Mouse (Mus musculus): ENCODE results near the gene Fcgr4. TPM values are rescaled to one million over a fixed set of nuclear protein-coding genes. Genes with fewer than 3 reads are reported as not detected.
A peak's percentile ranks its signal among the peaks of the same experiment; 100 is the strongest.

Fcgr4 gene
- total and polyA plus RNA-seq, 2 experiments from 2014 or later = 0.23 to 0.60 TPM

- Histone ChIP-seq H3K4me2 (ENCODE audit: low read depth, low read length) (peak overlapping the region; percentile 64), H3K4me3 (ENCODE audit: low read depth, low read length) (peak overlapping the region; percentile 64), H3K27ac (ENCODE audit: low read depth) (peak overlapping the region; percentile 81), H3K4me1 (ENCODE audit: control insufficient read depth, insufficient read depth) (no peaks in the 10 kb centered on the region), H3K9me3 (replicated peaks; ENCODE audit: control insufficient read depth, low read length) (no peaks in the 10 kb centered on the region), H3K36me3 (replicated peaks; ENCODE audit: control insufficient read depth, insufficient read depth, low read length) (no peaks in the 10 kb centered on the region), H3K27me3 (ENCODE audit: control insufficient read depth, insufficient read depth, low read length) (no peaks in the 10 kb centered on the region), H3K9ac (replicated peaks; ENCODE audit: low read depth, low read length) (peak overlapping the region; percentile 46)
- DNase-seq (ENCODE audit: low spot score) = peak; percentile 86
- 0 out of 2 replicates have a peak, but pooled peaks have one; percentile 7 for TF ChIP-seq CTCF (IDR thresholded peaks at IDR 0.05; ENCODE audit: low read depth)
- TF ChIP-seq EP300 (IDR thresholded peaks at IDR 0.05; ENCODE audit: low read depth) = no peak
- whole genome bisulfite sequencing = under 1% methylated on average over 33 of the region's 33 CpGs
- ATAC-seq (ENCODE audit: insufficient read depth, low read depth) = peak; percentile 93
These were observed 25.8 kb downstream of the Fcgr4 start for GRCm38 (mm10) chr1:171044365-171045078.

DNA sequence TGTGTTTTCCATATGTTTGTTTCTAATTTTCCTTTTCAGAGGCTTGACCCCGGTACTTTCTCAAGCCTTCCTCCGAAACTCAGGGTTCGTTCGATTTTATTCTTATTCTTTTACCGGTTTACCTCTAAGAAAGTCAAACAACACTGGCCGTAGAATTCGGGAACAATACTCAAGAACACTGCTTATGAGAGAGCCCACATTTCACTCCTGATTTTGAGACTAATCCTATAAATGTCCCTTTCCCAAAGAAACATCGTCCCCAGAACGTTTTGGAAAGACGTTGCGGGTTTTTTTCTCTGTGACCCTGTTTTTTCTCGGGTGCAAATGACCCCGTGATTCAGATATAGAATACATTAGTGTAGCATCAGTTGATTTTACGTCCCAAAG lies 26.4 kb downstream of the Fcgr4 start:
- Histone ChIP-seq H3K27me3 (ENCODE audit: control insufficient read depth, insufficient read depth, low read length) (no peaks in the 10 kb centered on the region), H3K27ac (ENCODE audit: low read depth) (peak overlapping the region; percentile 81; the same call in 1 of the 2 replicates), H3K4me3 (ENCODE audit: low read depth, low read length) (peak overlapping the region; percentile 64), H3K4me2 (ENCODE audit: low read depth, low read length) (peak overlapping the region; percentile 64), H3K4me1 (ENCODE audit: control insufficient read depth, insufficient read depth) (no peaks in the 10 kb centered on the region), H3K9me3 (replicated peaks; ENCODE audit: control insufficient read depth, low read length) (no peaks in the 10 kb centered on the region), H3K9ac (replicated peaks; ENCODE audit: low read depth, low read length) (0 out of 2 replicates have a peak overlapping the region, but pooled peaks have one; percentile 20), H3K36me3 (replicated peaks; ENCODE audit: control insufficient read depth, insufficient read depth, low read length) (no peaks in the 10 kb centered on the region)
- 8% methylated on average over 14 of the region's 14 CpGs for WGBS
- DNase-seq (ENCODE audit: low spot score) (no peak), ATAC-seq (ENCODE audit: insufficient read depth, low read depth) (no peak)
- no peak for TF ChIP-seq EP300 (IDR thresholded peaks at IDR 0.05; ENCODE audit: low read depth)
- TF ChIP-seq CTCF (IDR thresholded peaks at IDR 0.05; ENCODE audit: low read depth) = no peak

GRCm38 (mm10) chr1:171046501-171046900 lies 27.8 kb downstream of the Fcgr4 start:
- DNase-seq (ENCODE audit: low spot score) = no peak
- Histone ChIP-seq H3K9ac (replicated peaks; ENCODE audit: low read depth, low read length) (no peak overlapping the region), H3K4me1 (ENCODE audit: control insufficient read depth, insufficient read depth) (no peaks in the 10 kb centered on the region), H3K4me3 (ENCODE audit: low read depth, low read length) (no peak overlapping the region), H3K27ac (ENCODE audit: low read depth) (no peak overlapping the region), H3K36me3 (replicated peaks; ENCODE audit: control insufficient read depth, insufficient read depth, low read length) (no peaks in the 10 kb centered on the region), H3K9me3 (replicated peaks; ENCODE audit: control insufficient read depth, low read length) (no peaks in the 10 kb centered on the region), H3K4me2 (ENCODE audit: low read depth, low read length) (no peak overlapping the region), H3K27me3 (ENCODE audit: control insufficient read depth, insufficient read depth, low read length) (no peaks in the 10 kb centered on the region)
- WGBS = 83% methylated on average over 3 of the region's 3 CpGs
- no peak for ATAC-seq (ENCODE audit: insufficient read depth, low read depth)
- TF ChIP-seq EP300 (IDR thresholded peaks at IDR 0.05; ENCODE audit: low read depth) = no peak
- no peak for TF ChIP-seq CTCF (IDR thresholded peaks at IDR 0.05; ENCODE audit: low read depth)

GRCm38 (mm10) chr1:171049263-171049662 lies 30.5 kb downstream of the Fcgr4 start:
- H3K9ac ChIP-seq (replicated peaks; ENCODE audit: low read depth, low read length) = no peak overlapping the region
- H3K4me3 ChIP-seq (ENCODE audit: low read depth, low read length) = no peak overlapping the region
- no peak for TF ChIP-seq CTCF (IDR thresholded peaks at IDR 0.05; ENCODE audit: low read depth)
- 58% methylated on average over 10 of the region's 10 CpGs for WGBS
- H3K4me2 ChIP-seq (ENCODE audit: low read depth, low read length) = no peak overlapping the region
- no peak overlapping the region for H3K27ac ChIP-seq (ENCODE audit: low read depth)
- no peak for DNase-seq (ENCODE audit: low spot score)
- H3K27me3 ChIP-seq (ENCODE audit: control insufficient read depth, insufficient read depth, low read length) = no peaks in the 10 kb centered on the region
- no peak for ATAC-seq (ENCODE audit: insufficient read depth, low read depth)
- H3K9me3 ChIP-seq (replicated peaks; ENCODE audit: control insufficient read depth, low read length) = no peaks in the 10 kb centered on the region
- no peaks in the 10 kb centered on the region for H3K4me1 ChIP-seq (ENCODE audit: control insufficient read depth, insufficient read depth)
- no peaks in the 10 kb centered on the region for H3K36me3 ChIP-seq (replicated peaks; ENCODE audit: control insufficient read depth, insufficient read depth, low read length)

GRCm38 (mm10) chr1:171050774-171051173 lies 32.1 kb downstream of the Fcgr4 start:
- no peak for TF ChIP-seq CTCF (IDR thresholded peaks at IDR 0.05; ENCODE audit: low read depth)
- no peak for TF ChIP-seq EP300 (IDR thresholded peaks at IDR 0.05; ENCODE audit: low read depth)
- ATAC-seq (ENCODE audit: insufficient read depth, low read depth) (no peak), DNase-seq (ENCODE audit: low spot score) (no peak)
- no peaks in the 10 kb centered on the region for H3K9me3 ChIP-seq (replicated peaks; ENCODE audit: control insufficient read depth, low read length)
- no peak overlapping the region for H3K4me2 ChIP-seq (ENCODE audit: low read depth, low read length)
- H3K9ac ChIP-seq (replicated peaks; ENCODE audit: low read depth, low read length) = no peak overlapping the region
- no peak overlapping the region for H3K27ac ChIP-seq (ENCODE audit: low read depth)
- H3K4me1 ChIP-seq (ENCODE audit: control insufficient read depth, insufficient read depth) = no peaks in the 10 kb centered on the region
- no peaks in the 10 kb centered on the region for H3K36me3 ChIP-seq (replicated peaks; ENCODE audit: control insufficient read depth, insufficient read depth, low read length)
- WGBS = 73% methylated on average over 7 of the region's 7 CpGs
- H3K4me3 ChIP-seq (ENCODE audit: low read depth, low read length) = no peak overlapping the region
- no peaks in the 10 kb centered on the region for H3K27me3 ChIP-seq (ENCODE audit: control insufficient read depth, insufficient read depth, low read length)

- WGBS = 87% methylated on average over 6 of the region's 6 CpGs
- no peak for ATAC-seq (ENCODE audit: insufficient read depth, low read depth)
These were observed 34.6 kb downstream of the Fcgr4 start for GRCm38 (mm10) chr1:171053305-171053704.

More at GRCm38 (mm10) chr1:171053305-171053704, 34.6 kb downstream of the Fcgr4 start:
- Histone ChIP-seq H3K9ac (replicated peaks; ENCODE audit: low read depth, low read length) (no peak overlapping the region), H3K4me1 (ENCODE audit: control insufficient read depth, insufficient read depth) (no peaks in the 10 kb centered on the region), H3K4me2 (ENCODE audit: low read depth, low read length) (no peak overlapping the region), H3K36me3 (replicated peaks; ENCODE audit: control insufficient read depth, insufficient read depth, low read length) (no peaks in the 10 kb centered on the region), H3K27me3 (ENCODE audit: control insufficient read depth, insufficient read depth, low read length) (no peaks in the 10 kb centered on the region), H3K9me3 (replicated peaks; ENCODE audit: control insufficient read depth, low read length) (no peaks in the 10 kb centered on the region), H3K27ac (ENCODE audit: low read depth) (no peak overlapping the region), H3K4me3 (ENCODE audit: low read depth, low read length) (no peak overlapping the region)
- TF ChIP-seq EP300 (IDR thresholded peaks at IDR 0.05; ENCODE audit: low read depth) = no peak
- no peak for TF ChIP-seq CTCF (IDR thresholded peaks at IDR 0.05; ENCODE audit: low read depth)
- no peak for DNase-seq (ENCODE audit: low spot score)
